Mouse (Mus musculus): ENCODE data around the gene Enho. TPM values are rescaled to one million over a fixed set of nuclear protein-coding genes. Genes with fewer than 3 reads are reported as not detected.

Enho gene
- polyA plus RNA-seq, 1 experiment from 2014 or later, result 25.0 TPM

DNA sequence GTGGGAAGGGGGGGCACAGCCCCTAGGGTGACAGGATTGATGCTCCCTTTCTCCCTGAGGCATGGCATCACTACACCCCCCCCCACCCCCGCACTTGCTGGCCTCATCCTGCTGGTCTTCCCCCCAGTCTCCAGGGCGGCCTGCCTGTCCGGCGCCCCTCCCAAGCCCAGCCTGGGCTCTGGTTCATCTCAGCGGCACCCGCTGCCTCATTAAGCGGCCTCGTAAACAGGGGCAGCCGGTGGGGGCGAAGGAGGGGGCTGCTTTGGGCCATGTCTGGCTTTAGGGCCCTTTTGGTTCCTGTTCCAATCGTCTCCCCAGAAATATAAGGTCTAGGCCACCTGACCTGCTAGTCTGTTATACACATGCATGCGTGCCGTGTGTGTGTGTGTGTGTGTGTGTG lies 19.4 kb upstream of the Enho start:
- Histone ChIP-seq H3K4me1 (ENCODE audit: insufficient read depth, low read depth, low read length) (no peaks in the 10 kb centered on the region), H3K4me3 (ENCODE audit: low read depth, low read length) (no peak overlapping the region), H3K27me3 (replicated peaks; ENCODE audit: insufficient read depth, low read length) (no peaks in the 10 kb centered on the region), H3K9ac (replicated peaks; ENCODE audit: low read depth) (no peak overlapping the region), H3K4me2 (replicated peaks; ENCODE audit: low read depth, low read length) (no peak overlapping the region), H3K9me3 (ENCODE audit: low read length) (no peaks in the 10 kb centered on the region), H3K27ac (ENCODE audit: low read length) (no peak overlapping the region), H3K36me3 (ENCODE audit: insufficient read depth, low read length) (no peaks in the 10 kb centered on the region)
- ATAC-seq, result no peak
- no peak for DNase-seq (ENCODE audit: low spot score)
- TF ChIP-seq CTCF (IDR thresholded peaks at IDR 0.05) (no peak), EP300 (IDR thresholded peaks at IDR 0.05) (no peak)
- WGBS, result 81% methylated on average over 8 of the region's 13 CpGs

DNA sequence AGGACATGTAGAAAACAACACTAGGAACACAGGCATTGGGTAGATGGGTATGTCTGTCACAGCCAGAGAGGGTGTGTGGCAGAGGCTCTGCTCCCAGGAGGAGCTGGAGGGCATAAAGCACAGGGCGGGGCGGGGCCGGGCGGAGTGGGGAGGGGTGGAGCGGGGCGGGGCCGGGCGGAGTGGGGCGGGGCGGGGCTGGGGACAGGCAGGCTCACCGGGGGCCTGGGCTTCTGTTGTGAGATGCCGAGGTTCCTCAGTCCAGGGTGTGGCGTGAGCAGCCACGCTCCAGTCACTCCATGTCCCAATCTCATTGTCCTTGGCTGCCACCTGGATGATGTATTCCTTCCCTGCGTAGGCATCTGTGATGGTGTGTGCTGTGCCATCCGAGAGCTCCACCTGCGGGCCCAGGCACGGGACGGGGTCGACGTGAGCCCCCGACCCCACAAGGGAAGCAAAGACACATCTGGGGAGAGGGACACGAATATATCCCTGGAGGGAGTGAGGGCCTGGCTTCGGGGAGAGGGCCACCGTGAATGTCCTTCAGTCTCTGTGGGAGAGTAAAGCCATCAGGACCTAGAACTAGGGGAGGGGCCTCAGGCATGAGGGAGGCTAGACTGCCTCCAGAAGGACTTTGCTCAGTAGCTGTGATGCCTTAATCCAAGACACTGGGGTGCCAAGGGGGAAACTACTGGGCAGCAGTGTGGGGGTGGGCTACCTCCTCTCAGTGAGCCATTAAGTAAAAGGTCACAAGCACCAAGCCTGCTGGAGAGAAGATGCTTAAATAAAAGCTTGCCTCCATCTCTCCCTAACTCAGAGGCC lies 18.7 kb upstream of the Enho start:
- no peaks in the 10 kb centered on the region for H3K27me3 ChIP-seq (replicated peaks; ENCODE audit: insufficient read depth, low read length)
- no peaks in the 10 kb centered on the region for H3K36me3 ChIP-seq (ENCODE audit: insufficient read depth, low read length)
- H3K4me2 ChIP-seq (replicated peaks; ENCODE audit: low read depth, low read length), result no peak overlapping the region
- no peak overlapping the region for H3K4me3 ChIP-seq (ENCODE audit: low read depth, low read length)
- no peak for DNase-seq (ENCODE audit: low spot score)
- no peak for TF ChIP-seq CTCF (IDR thresholded peaks at IDR 0.05)
- TF ChIP-seq EP300 (IDR thresholded peaks at IDR 0.05), result no peak
- H3K27ac ChIP-seq (ENCODE audit: low read length), result no peak overlapping the region
- no peaks in the 10 kb centered on the region for H3K4me1 ChIP-seq (ENCODE audit: insufficient read depth, low read depth, low read length)
- ATAC-seq, result peak; percentile 32; the same call in 1 of the 2 replicates
- no peaks in the 10 kb centered on the region for H3K9me3 ChIP-seq (ENCODE audit: low read length)
- 32% methylated on average over 25 of the region's 25 CpGs for WGBS
- no peak overlapping the region for H3K9ac ChIP-seq (replicated peaks; ENCODE audit: low read depth)

- no peak overlapping the region for H3K9ac ChIP-seq (replicated peaks; ENCODE audit: low read depth)
- H3K27me3 ChIP-seq (replicated peaks; ENCODE audit: insufficient read depth, low read length), result no peaks in the 10 kb centered on the region
- DNase-seq (ENCODE audit: low spot score) (no peak), ATAC-seq (no peak)
- H3K4me3 ChIP-seq (ENCODE audit: low read depth, low read length), result no peak overlapping the region
- no peaks in the 10 kb centered on the region for H3K9me3 ChIP-seq (ENCODE audit: low read length)
- H3K4me1 ChIP-seq (ENCODE audit: insufficient read depth, low read depth, low read length), result no peaks in the 10 kb centered on the region
- H3K36me3 ChIP-seq (ENCODE audit: insufficient read depth, low read length), result no peaks in the 10 kb centered on the region
- 88% methylated on average over 2 of the region's 2 CpGs for WGBS
- H3K27ac ChIP-seq (ENCODE audit: low read length), result no peak overlapping the region
- no peak overlapping the region for H3K4me2 ChIP-seq (replicated peaks; ENCODE audit: low read depth, low read length)
- TF ChIP-seq EP300 (IDR thresholded peaks at IDR 0.05) (no peak), CTCF (IDR thresholded peaks at IDR 0.05) (no peak)
Measured at GRCm38 (mm10) chr4:41655525-41655924, 15.4 kb upstream of the Enho start.

- H3K27me3 ChIP-seq (replicated peaks; ENCODE audit: insufficient read depth, low read length), result no peaks in the 10 kb centered on the region
- no peak overlapping the region for H3K9ac ChIP-seq (replicated peaks; ENCODE audit: low read depth)
- no peaks in the 10 kb centered on the region for H3K36me3 ChIP-seq (ENCODE audit: insufficient read depth, low read length)
- ATAC-seq, result peak; percentile 52
- H3K4me1 ChIP-seq (ENCODE audit: insufficient read depth, low read depth, low read length), result no peaks in the 10 kb centered on the region
- TF ChIP-seq EP300 (IDR thresholded peaks at IDR 0.05) (no peak), CTCF (IDR thresholded peaks at IDR 0.05) (peak; percentile 81)
- no peak overlapping the region for H3K27ac ChIP-seq (ENCODE audit: low read length)
- H3K4me3 ChIP-seq (ENCODE audit: low read depth, low read length), result no peak overlapping the region
- 13% methylated on average over 7 of the region's 7 CpGs for WGBS
- DNase-seq (ENCODE audit: low spot score), result peak; percentile 64
- H3K4me2 ChIP-seq (replicated peaks; ENCODE audit: low read depth, low read length), result no peak overlapping the region
- no peaks in the 10 kb centered on the region for H3K9me3 ChIP-seq (ENCODE audit: low read length)
Measured at GRCm38 (mm10) chr4:41654217-41654616, 14.1 kb upstream of the Enho start.

DNA sequence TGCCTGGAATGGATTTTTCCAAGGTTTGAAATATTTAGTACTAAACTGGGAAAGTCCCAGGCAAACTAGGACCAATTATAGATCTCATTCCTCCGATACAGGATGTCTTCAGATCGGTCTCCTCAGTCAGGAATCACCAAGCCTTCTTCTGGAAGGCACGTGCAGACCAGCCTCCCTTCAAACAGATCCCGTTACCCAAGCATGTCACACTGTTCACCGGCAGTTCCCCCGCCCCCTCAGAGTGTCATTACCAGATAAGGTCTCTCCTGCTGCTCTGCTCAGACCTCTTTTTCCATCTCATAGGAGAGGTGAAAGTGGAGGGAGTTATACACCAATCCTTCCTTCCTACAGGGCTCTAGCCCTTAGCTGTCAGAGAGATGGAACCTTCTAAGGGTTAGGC lies 13.6 kb upstream of the Enho start:
- Histone ChIP-seq H3K27me3 (replicated peaks; ENCODE audit: insufficient read depth, low read length) (no peaks in the 10 kb centered on the region), H3K4me2 (replicated peaks; ENCODE audit: low read depth, low read length) (no peak overlapping the region), H3K36me3 (ENCODE audit: insufficient read depth, low read length) (no peaks in the 10 kb centered on the region), H3K9me3 (ENCODE audit: low read length) (no peaks in the 10 kb centered on the region), H3K4me3 (ENCODE audit: low read depth, low read length) (no peak overlapping the region), H3K9ac (replicated peaks; ENCODE audit: low read depth) (no peak overlapping the region), H3K27ac (ENCODE audit: low read length) (no peak overlapping the region), H3K4me1 (ENCODE audit: insufficient read depth, low read depth, low read length) (no peaks in the 10 kb centered on the region)
- no peak for TF ChIP-seq EP300 (IDR thresholded peaks at IDR 0.05)
- no peak for TF ChIP-seq CTCF (IDR thresholded peaks at IDR 0.05)
- 59% methylated on average over 6 of the region's 6 CpGs for WGBS
- ATAC-seq (no peak), DNase-seq (ENCODE audit: low spot score) (no peak)

- H3K36me3 ChIP-seq (ENCODE audit: insufficient read depth, low read length), result no peaks in the 10 kb centered on the region
- peak; percentile 75 for DNase-seq (ENCODE audit: low spot score)
- peak; percentile 44; the same call in 1 of the 2 replicates for ATAC-seq
- WGBS, result 40% methylated on average over 6 of the region's 6 CpGs
- TF ChIP-seq EP300 (IDR thresholded peaks at IDR 0.05) (no peak), CTCF (IDR thresholded peaks at IDR 0.05) (peak; percentile 88)
- no peak overlapping the region for H3K9ac ChIP-seq (replicated peaks; ENCODE audit: low read depth)
- H3K4me1 ChIP-seq (ENCODE audit: insufficient read depth, low read depth, low read length), result no peaks in the 10 kb centered on the region
- no peaks in the 10 kb centered on the region for H3K9me3 ChIP-seq (ENCODE audit: low read length)
- no peak overlapping the region for H3K4me3 ChIP-seq (ENCODE audit: low read depth, low read length)
- no peaks in the 10 kb centered on the region for H3K27me3 ChIP-seq (replicated peaks; ENCODE audit: insufficient read depth, low read length)
- no peak overlapping the region for H3K4me2 ChIP-seq (replicated peaks; ENCODE audit: low read depth, low read length)
- H3K27ac ChIP-seq (ENCODE audit: low read length), result no peak overlapping the region
Measured at GRCm38 (mm10) chr4:41653296-41653695, 13.2 kb upstream of the Enho start.

Measured in lung, postnatal 0 days (tissue).